12 mouse cellular contexts compared by ENCODE assay signal in the genomic region with DNA sequence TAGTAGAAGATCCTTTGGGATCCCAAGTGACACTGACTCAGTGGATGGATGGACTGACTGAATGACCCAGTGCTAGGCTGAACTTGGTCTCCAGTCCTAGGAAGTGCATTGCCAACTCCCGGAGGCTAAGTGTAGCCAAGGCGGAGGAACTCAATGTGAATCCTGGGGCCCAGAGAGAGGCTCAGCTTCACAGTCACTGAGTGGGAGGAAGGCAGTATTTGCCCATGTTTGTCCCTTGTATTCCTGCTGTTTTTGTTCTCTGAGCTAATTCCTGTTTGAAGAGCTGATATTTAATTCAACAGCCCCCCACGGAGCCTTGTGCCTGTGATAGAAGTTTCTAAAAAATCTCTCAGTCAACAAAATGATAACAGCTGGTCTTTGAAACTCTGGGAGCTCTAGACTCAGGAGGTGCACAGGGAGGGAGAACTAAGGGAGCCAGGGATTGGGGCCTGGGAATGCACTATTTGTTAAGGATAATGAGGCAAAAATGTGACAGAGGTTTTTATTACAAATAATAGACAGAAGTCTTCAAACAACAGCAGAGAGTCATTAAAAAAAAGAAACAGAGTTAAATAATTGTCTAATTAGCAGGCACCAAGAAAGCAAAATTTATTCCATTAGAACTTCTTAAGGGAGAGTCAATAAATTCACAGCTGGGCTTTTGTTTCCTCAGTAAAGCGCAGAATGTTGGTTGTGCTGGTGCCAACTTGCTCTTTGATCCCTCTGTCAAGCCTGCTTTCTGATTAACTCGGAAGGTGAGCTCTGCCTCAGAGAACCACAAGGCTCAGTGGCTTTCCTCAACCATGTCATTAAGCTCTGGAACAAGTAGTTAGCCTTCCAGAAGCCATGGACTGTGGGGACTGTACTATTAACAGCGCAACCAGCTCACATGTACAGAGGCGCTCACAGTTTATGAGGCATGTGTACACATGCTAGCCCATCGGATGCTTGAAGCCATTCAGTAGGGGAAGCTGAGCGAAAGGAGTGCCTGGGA.
DNase-seq lines count a peak whose midpoint lies in the region; ATAC-seq and TF ChIP-seq lines count a peak whose summit lies in the region.
"Had no signal": no experiment of that assay in that cellular context is flagged by ENCODE, and none has a peak within 500 bp of the region (broad histone marks: within the 10 kb centered on the region; RNA-seq: fewer than 3 reads in every experiment).

No protein-coding gene starts in this region.

- no peak overlapping the region for H3K4me2 ChIP-seq in forebrain, postnatal 0 days (ENCODE audit: low read depth)
- no peak overlapping the region for H3K4me2 ChIP-seq in midbrain, embryonic 14.5 days (ENCODE audit: low read length)

- H3K4me1 ChIP-seq in forebrain, postnatal 0 days (ENCODE audit: insufficient read depth) = no peaks in the 10 kb centered on the region
- H3K4me1 ChIP-seq in midbrain, embryonic 14.5 days (ENCODE audit: control insufficient read depth, insufficient read depth, low read length) = 0 out of 2 replicates have a peak, but pooled peaks cover 7% of the 10 kb centered on the region

- H3K36me3 ChIP-seq in forebrain, postnatal 0 days (ENCODE audit: insufficient read depth) = no peaks in the 10 kb centered on the region
- no peaks in the 10 kb centered on the region for H3K36me3 ChIP-seq in midbrain, embryonic 14.5 days (ENCODE audit: control insufficient read depth, insufficient read depth, low read length)

- DNase-seq in layer of hippocampus, adult 2 months (ENCODE audit: low spot score in 2 of 2) = peak; percentile 9 to 14
- no peak for DNase-seq in layer of hippocampus, postnatal 36 days
- peak; percentile 26 for DNase-seq in forebrain, postnatal 0 days
- peak; percentile 46 for DNase-seq in kidney, postnatal 14 days
- DNase-seq in midbrain, embryonic 14.5 days = peak; percentile 44
- no peak for DNase-seq in thymus, postnatal 0 days (ENCODE audit: low spot score)
- no peak for DNase-seq in left cerebral cortex, adult 11 months (ENCODE audit: low spot score)
- DNase-seq in left cerebral cortex, adult 8-10 months (ENCODE audit: low spot score in 2 of 2) = no peak
- DNase-seq: heart, adult 2 months; lung, postnatal 4 days had no signal

- no peaks in the 10 kb centered on the region for H3K9me3 ChIP-seq in forebrain, postnatal 0 days (ENCODE audit: low read length)
- H3K9me3 ChIP-seq in midbrain, embryonic 14.5 days (ENCODE audit: control insufficient read depth, low read length) = no peaks in the 10 kb centered on the region

- peak; percentile 71 for ATAC-seq in forebrain, postnatal 0 days
- ATAC-seq in midbrain, embryonic 14.5 days (ENCODE audit: low FRiP score, low TSS enrichment) = no peak
- ATAC-seq: CD4-positive, CD25-positive, alpha-beta regulatory T cell, adult 4 months had no signal

- H3K9ac ChIP-seq in forebrain, postnatal 0 days = no peak overlapping the region
- H3K9ac ChIP-seq in midbrain, embryonic 14.5 days (replicated peaks; ENCODE audit: low read length) = no peak overlapping the region
- H3K9ac ChIP-seq: liver, embryonic 14.5 days had no signal

- H3K27ac ChIP-seq in layer of hippocampus, adult 2 months = no peak overlapping the region
- 0 out of 2 replicates have a peak overlapping the region, but pooled peaks have one; percentile 4 for H3K27ac ChIP-seq in forebrain, postnatal 0 days (ENCODE audit: low read depth, low read length)
- no peak overlapping the region for H3K27ac ChIP-seq in midbrain, embryonic 14.5 days (replicated peaks; ENCODE audit: low read depth, low read length)
- H3K27ac ChIP-seq: heart, adult 2 months; liver, embryonic 14.5 days had no signal

- no peaks in the 10 kb centered on the region; the same call in 1 of the 2 replicates for H3K27me3 ChIP-seq in forebrain, postnatal 0 days (ENCODE audit: insufficient read depth, low read length)
- no peaks in the 10 kb centered on the region for H3K27me3 ChIP-seq in midbrain, embryonic 14.5 days (ENCODE audit: control insufficient read depth, insufficient read depth, low read length)

- no peak overlapping the region for H3K4me3 ChIP-seq in layer of hippocampus, adult 2 months
- H3K4me3 ChIP-seq in forebrain, postnatal 0 days (ENCODE audit: low read depth, low read length) = no peak overlapping the region
- H3K4me3 ChIP-seq in midbrain, embryonic 14.5 days (replicated peaks; ENCODE audit: low read depth, low read length) = no peak overlapping the region
- H3K4me3 ChIP-seq: heart, adult 2 months had no signal

- TF ChIP-seq CTCF in layer of hippocampus, adult 2 months (conservative IDR thresholded peaks at IDR 0.05) = no peak
- no peak for TF ChIP-seq CTCF in forebrain, postnatal 0 days (IDR thresholded peaks at IDR 0.05; ENCODE audit: low read depth)

- 47% methylated on average over 9 of the region's 9 CpGs for WGBS in forebrain, postnatal 0 days
- WGBS in midbrain, embryonic 14.5 days = 56% methylated on average over 9 of the region's 9 CpGs

Comparison
In these comparisons a context has a peak if more than half of its experiments do, and no peak if none do; other contexts are left out.
1. DNase-seq: peak in layer of hippocampus, adult 2 months (2 of 2), forebrain, postnatal 0 days (single experiment), kidney, postnatal 14 days (single experiment) and midbrain, embryonic 14.5 days (single experiment); none in layer of hippocampus, postnatal 36 days (0 of 2), thymus, postnatal 0 days (single experiment), left cerebral cortex, adult 11 months (single experiment) and left cerebral cortex, adult 8-10 months (0 of 2).